Mouse (Mus musculus) C2C12 (cell line): ENCODE data around the gene Hist1h2bk.

Experiments used
- CEBPB ChIP-seq: IDR thresholded peaks from one replicate; pipeline ENCODE4 v1.6.1; 2011; ENCODE audit warnings: low read depth, mild to moderate bottlenecking, control low read depth, moderate library complexity
- CTCF ChIP-seq: IDR thresholded peaks from one replicate; pipeline ENCODE4 v1.5.1; 2011; ENCODE audit not compliant: control insufficient read depth, insufficient read depth, insufficient read length

GRCm38 (mm10) chr13:22029928-22030327 lies 5.7 kb upstream of the Hist1h2bk start:
- TF ChIP-seq CEBPB (no peak), CTCF (no peak)
